Mouse (Mus musculus): ENCODE measurements at regions not wholly inside any gene's neighbourhood (a gene's known extent, or its start where the extent isn't known, plus 50 kb on each side); places are given as distances from the start of the nearest gene placed in this dataset.

DNA sequence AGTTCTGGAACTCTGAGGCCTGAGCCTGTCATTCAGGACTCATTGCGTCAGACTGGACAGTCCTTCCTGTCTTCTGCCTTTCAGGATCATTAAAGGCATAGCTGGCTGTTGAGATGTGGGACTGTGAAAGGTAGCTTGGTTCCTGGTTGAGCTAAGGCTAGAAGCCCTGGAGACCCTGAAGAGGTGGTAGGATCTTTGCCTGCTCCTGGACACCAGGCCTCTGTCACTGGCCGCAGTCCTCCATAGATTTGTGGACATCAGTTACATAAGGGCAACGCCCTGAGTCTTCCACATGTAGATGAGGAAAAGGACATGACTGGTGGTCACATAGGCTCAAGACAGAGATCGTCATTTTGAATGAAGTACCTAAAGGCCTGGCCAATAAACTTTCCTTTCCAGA is 127.9 kb downstream of the Opa1 start:
- no peak for DNase-seq

DNA sequence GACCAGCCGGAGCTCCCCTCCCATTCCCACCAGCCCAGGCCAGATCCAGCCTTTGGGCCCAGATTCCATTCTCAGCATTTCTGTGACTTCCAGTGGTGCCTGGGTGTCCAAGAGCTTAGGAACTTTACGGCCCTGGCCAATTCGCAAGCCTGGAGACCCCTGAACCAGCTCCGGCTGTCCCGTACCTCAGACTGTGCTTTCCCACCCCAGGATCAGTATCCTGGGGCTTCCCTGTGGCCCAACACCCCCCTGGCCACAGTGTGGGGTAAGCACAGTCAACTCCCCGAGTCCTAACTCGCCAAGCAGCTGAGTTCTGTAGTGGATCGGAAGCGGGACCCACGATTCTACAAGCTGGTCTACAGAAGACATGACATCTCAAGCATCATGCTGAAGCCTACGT is 128.5 kb downstream of the Opa1 start:
- no peak for DNase-seq

DNA sequence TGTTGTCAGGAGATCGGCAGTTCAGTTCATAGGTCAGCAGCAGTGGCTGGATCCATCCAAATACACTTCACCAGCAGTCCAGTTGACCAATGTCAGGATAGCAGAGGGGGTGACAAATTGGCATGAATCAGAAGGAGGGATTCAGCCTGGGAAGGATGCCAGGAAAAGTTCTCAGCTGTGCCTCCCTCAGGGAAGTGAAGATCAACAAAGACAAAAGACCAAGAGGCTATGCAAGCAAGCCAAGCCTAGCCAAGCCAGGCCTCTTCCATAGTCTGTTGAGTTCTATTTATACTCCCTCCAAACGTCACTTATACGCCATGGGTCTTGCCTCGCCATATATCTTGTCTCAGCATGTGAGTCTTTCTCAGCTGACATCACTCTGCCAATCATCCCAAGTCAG is 129.9 kb downstream of the Opa1 start:
- DNase-seq, result no peak

DNA sequence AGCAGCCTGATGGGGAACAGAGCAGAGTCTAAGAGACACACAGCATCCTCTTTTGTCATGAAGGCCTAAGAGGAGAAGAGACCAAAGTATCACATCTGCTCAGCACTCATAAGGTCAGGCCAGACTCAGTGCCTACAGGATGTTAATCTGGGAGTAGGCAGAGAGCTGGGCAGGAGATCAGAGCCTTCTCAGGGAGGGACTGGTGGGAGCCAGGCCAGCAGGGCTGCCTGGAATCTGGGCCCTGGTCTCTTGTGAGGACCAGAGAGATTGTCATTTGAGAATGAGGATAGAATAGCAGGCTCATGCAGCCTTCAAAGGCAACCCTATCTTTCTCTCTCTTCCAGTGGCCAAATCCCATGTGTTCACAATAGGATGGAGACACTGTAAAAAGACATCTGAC is 132.3 kb downstream of the Opa1 start:
- DNase-seq, result no peak

DNA sequence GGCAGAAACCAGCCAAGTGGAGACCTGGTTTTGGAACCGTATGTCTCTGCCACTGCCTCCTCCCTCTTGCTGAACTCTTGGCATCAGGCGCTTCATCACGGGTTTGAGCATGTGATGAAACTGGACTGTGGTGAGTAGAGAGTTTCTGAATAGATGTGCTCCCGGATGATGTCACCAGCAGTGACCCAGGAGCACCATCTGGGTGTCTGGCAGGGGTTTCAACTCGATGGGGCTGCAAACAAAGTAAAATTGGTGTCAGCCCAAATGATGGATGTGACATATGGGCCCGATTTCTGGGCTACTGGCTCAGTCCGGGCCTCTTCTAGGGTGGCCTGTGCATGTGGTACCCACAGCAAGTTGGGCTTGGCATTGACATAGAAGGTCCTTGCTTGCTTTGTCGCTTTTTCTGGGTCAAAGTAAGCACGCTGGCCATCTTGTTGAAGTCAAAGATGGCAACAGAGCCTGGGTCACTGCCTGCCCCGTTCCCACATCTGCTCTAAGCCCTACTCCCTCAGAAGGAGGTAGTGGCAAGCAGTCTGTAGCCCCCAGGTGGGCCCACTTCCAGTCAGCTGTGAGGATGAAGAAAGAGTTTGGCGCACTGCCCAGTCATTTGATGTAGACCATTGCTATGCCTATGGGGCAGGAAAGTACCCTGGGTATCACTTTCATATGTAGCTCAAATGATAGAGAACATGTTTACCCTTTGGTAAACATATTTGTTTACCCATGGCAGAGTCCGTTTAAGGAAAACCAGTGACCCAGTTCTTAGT is 133.0 kb downstream of the Opa1 start:
- DNase-seq, result peak; percentile 61

DNA sequence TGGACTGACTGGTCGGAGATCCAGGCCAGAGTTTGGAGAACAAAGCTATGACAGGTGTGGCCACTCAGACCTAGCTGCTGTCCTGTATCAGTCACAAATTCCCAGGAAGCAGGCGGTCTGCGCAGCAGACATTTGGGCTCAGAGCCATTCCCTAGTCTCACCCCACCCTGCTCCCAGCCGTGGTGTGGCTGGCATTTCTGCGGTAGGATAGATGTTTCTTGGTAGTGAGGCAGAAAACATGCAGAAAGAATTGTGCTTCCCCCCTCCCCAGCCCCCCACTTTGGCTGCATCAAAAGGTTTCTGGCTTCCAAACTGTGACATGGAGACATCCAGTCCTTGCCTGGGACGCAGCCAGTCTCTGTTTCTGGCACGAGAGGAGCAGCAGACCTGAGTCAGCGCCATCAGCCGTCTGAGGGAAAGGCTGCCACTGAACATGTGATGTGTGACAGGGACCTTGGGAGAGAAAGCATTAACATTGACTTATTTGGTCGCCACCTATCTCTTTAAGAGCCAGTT is 135.5 kb downstream of the Opa1 start:
- peak; percentile 67 for DNase-seq

DNA sequence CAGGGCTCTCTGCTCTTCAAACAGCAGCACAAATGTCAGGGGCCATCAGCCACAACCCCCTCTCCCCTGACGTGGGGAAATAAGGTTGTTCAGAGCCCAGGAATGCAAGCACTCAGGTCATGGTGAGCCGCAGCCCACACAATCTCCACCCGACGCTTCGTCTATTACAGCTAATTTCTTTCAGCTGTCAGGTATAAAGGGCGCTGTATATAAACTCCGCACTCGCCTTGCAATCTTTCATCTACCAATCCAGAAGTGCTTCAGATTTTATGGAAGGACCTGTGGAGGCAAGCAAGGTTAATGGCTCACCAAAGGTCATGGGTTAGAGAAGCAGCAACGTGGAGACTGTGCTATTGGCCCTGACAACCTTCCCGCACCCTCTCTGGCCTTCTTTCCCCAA is 139.8 kb downstream of the Opa1 start:
- no peak for DNase-seq

DNA sequence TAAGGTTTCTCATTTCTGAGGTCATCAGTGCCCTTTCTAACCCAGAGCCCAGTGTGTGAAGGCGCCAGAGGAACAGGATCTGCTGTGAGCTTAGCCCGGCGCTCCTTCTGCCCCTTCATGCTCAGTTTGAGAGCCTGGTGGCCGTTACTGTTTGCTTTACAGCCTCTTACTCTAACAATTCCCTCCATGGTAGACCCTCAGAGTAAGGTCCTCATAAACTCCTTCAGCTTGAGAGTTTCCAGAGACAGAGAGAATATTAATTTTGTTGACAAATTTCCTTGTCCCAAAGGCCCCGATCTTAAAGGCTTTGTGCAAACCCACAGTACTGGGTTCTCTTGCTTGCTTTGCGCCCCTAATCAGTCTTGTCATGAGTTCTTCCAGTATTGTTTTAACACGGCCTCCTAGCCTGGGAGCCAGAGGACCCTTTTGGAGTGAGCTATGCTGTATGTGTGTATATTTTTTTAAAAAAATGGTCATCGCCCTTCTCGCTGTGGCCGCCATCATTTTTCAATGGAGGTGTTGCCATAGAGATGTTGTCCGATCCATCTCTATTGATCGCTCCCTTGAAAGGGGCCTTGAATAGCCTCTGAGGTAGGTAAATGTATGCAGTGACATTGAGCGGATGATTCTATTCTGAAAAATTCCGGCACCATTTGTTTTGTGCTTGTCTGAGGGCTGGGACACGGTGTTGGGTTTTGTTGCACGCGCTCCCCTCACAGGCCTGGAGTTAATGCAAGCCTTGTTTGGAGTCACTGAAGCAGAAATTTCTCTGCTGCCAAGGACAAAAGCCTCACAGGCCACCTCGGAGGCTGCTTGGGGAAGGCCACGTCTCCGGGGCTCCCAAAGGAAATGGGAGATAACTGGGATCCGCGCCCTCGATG is 140.7 kb downstream of the Opa1 start:
- no peak for DNase-seq

DNA sequence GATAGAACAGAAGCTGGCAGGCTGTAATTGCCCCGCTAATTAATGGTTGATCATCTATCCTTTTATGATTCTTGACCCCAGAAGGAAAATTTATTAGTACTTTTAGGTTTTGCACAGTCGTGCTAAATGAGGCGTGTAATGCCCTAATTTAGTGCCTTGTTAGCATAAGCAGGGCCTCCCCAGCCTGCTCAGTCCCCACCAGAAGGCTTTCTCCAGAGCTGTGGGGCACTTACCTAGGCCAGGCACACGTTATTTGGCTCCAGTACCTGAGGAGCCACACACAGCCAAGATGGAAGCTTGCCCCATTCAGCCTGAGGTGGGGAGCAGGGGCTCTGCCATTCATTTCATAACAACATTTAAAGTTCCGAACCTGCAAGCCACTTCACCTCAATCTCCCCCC is 146.0 kb downstream of the Opa1 start:
- no peak for DNase-seq

DNA sequence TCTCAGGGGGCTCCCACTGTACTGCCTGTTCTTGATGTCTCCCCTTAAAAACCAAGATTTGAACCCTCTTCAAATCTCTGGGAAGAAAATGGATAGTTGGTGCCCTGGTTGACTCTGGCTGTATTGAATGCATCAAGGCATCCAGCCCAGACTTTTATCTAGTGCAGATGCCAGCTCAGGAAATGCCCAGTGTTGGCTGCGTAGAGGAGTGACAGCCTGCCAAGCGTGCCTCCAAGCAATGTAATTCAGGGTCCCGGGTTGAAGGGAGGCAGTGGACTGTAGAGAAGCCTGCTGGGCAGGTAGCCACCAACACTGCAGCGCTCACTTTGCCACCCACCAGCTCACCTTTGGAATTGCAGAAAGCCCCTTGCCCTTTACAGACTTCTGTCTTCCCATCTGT is 146.4 kb downstream of the Opa1 start:
- no peak for DNase-seq

DNA sequence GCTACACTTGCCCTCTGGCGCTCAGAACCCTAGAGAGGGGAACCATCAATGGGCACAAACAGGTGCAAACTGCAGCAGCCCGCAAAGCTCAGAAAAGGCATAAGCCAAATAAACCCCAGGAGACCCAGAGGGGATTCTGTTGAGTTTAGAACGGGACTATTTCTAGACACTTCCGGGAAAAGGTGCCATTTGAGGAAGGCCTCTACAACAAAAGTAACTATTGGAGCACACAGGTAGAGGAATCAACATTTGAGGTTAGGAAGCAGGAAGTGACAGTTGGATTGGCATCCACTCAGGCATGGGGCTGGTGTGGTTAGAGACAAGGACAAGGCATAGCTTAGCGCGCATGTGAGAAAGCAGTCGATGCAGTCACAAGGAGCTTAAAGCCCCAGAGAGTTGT is 148.3 kb downstream of the Opa1 start:
- no peak for DNase-seq

DNA sequence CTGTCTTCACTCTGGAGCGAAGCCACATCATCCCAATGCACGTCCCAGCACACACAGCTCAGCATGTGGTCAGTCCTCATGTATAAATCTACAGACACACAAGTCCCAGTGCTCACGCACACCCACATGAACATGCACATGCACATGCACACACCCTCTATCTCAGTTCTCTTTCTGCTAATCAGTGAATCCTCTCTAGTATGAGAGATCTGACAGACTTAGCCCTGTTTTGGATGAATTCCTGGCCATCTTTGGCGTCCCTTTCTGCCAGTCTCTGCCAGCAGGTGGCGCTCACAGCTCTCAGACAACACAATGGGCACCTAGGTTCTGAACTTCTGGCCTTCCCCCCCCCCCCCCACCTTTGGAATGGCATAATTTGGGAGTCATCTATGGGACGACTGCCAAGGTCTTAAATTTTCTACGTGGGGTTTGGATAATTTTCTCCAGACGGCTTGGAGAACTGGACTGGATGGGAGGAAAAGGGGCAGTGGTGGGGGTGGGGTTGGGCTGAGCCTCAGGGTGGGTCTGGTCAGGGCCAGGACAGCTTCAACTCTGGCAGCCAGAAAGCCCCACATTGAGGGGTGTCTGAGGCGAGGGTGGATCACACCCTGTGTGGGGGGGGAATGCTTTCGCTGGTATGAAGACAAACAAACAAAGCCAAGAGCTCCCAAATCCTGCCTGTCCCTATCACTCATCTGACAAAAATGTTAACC is 149.8 kb downstream of the Opa1 start:
- DNase-seq, result peak; percentile 86

DNA sequence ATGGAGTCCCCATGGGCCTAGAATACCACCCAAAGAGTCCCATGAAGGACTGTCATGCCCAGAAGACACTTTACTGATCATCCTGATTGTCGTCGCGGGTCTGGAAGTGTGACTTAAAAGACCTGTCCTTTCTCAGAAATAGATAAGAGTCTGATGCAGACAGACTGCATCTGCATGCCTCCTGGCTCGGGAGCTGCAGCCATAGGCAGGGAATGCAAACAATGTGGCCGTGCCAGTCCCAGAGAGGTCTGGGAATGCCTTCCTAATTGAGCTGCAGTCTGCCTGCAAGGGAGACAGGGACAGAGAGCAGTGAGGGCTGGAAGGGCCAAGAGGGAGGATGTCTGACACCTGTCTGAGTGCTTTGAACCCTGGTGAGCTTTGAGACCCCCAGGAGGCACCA is 150.9 kb downstream of the Opa1 start:
- DNase-seq, result no peak

DNA sequence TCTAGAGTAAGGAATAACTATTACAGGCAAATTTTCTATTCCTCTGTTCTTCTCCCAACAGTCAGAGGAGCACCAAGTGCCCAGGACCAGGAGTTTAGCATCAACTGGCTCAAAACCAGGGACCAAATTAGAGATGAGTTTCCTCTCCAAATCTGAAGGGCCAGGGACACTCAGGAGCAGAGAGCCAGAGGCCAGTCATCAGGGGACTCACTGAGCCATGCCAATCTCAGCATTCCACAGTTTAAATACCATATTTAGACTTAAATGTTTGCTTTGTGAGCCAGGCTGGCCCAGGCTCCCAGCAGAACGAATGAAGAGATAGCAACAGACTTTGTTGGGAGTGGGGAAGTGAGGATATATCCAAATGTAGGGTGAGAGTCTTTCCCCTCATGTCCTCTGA is 153.8 kb downstream of the Opa1 start:
- DNase-seq, result no peak

DNA sequence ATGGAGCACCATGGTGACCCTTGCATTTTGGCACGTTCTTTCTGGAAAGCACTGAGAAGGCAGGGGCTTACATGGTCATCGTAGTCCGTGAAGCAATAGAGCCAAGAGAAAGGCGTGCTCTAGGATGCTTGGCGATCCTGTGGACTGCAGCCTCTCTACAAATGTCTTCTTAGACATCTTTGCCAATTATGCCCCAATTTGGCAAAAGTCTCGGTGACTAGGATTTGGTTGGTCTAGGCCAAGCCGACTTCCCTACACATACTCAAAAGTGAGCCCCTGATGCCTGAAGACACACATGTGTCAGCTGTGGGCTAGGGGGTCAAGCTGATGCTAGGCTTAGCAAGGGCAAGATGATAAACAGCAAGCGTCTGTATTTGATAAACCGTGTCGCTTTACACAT is 154.7 kb downstream of the Opa1 start:
- no peak for DNase-seq

DNA sequence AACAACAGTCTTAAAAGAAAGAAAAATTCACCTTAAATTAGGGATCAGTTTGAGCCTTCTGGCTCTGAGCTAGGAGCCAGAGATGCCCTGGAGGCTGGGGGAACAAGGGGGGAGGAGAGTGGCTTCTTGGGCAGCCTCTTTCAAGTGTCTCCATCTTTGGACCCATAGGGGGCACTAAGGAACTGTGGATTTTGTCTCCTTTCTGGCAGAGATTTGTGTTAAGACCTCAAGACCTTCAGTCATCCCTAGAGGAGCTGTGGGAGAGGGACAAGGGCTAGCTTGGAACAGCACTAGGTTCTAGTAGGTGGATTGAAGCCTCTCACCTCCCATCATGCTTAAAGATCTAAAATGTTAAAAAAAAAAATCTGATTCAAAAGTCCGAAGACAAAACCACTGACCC is 155.2 kb downstream of the Opa1 start:
- peak; percentile 37 for DNase-seq

DNA sequence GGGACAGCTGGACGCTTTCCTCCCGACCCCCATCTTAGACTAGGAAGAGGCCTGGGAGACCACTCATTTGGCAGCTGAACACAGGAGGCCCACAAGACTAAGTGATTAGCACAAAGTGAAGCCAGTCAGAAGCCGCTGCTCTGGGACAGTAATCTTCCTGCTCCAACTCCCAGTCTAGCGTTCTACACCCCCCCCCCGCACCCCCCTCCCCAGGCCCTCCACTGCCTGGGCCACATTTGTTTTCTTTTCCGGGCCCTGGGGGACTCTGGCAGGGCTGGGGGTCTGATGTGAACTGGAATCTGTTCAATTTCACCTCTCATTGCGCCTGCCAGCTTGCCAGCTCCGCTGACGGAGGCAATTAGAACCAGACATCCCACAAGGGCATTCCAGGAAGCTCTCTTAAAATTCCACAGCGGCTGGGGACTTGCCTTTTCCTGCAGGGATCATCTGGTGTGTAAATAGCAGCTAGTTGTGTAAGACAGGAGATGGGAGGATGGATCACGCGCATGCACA is 155.7 kb downstream of the Opa1 start:
- no peak for DNase-seq

DNA sequence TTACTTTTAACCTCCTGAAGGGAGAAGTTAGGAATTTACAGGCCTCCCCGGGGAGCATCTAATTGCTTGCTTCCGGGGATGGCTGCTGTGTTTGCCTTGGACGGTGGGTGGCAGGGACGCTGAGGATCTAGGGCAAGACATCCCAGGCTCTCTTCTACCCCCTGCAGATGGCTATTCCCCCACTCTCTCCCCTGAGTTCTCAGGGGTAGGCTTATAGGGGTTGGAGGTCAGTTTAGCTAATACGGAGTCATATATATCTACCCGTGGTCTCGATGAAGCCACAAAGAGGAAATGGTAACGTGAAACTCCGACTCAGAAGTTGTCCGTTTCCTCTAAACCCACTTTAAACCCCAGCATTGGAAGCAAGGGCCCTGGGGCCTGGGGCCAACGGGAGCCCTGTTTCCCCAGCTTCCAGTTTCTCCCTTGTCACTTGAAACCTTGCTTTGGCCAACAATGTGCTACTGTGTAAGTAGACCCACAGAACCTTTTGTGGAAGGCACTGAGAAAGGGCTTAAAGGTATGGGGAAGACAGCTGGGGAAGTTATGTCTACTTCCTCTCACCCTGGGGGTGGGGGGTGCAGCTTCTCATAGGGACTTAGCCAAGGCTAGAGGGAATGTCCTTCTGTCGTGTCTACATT is 156.4 kb downstream of the Opa1 start:
- no peak for DNase-seq

DNA sequence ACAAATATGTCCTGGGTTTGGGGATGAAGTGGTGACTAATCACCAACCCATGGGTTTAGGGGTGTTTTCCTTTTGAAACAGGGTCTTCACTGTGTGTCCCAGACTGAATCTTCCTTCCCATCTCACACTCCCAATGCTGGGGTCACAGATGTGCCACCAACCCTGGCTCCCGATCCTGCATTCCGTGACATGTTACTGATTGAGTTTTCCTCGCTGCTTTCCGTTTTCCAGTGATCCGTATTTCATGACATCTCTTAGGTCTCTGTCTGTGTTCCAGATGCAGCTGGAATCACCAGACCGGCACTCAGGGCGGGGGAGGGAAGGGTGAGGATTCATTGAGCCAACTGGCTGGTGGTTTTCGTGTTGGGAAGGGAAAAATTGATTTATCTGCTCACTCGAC is 157.1 kb downstream of the Opa1 start:
- DNase-seq, result no peak

DNA sequence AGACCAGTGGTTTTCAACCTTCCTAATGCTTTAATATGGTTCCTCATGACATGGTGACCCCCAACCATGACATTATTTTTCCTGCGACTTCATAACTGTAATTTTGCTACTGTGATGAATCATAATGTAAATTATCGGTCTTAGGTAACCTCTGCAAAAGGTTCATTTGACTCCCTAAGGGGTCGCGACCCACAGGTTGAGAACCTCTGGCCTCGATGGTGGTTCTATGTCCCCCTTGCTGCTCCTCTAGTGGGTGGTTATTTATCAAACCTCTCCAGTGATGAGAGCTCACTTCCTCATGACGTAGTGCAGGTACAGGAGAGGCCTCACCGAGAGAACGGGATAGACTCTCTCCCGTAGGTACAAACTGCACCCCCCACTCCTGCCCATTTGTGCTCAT is 158.9 kb downstream of the Opa1 start:
- no peak for DNase-seq

DNA sequence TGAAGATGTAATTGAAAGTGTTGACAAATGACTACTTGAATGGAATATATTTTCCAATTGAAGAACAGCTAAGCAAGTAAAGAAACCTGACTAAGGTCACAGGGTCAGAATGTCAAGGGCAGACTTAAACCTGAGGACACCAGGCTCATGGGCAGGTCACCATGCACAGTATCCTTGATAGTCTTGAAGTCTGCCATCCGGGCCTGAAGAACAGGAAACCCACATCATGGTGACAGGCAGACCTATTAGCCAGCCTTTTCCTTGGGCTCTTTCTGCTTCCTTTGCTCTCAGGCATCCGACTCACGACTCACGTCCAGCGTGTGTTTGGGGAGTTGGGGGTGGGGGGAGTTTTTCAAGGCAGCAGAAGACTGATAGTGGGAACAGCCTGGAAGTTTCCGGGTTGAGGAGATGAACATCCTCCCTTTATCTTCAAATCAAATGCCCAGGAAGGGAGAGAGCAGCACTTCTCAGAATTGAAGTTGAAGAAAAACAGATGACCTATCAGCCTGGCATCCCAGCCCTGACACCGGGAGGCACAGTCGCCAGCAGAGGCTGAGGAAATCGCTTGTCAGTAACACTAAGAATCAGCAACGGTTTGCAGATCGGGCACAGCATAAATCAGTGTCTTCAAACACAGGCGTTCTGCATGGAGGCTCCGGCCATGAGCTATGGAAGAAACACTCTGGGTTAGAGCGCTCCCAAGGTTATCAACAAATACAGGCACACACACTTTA is 163.5 kb downstream of the Opa1 start:
- DNase-seq, result no peak

DNA sequence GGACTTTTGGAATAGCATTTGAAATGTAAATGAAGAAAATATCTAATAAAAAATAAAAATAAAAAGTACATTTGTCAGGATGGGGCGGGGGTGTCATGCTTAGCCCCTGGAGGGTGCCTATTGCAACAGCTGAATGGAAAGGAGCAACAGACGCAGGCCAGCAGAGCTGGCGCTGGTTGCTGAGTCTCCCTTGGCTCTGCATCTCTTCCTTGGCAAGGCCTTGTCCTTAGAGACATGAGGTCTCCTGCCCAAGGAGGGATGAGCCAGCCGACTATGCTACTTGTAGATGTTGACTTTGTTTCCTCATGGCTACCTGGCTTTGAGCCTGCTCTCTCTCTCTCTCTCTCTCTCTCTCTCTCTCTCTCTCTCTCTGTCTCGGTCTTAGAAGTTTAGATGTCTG is 166.4 kb downstream of the Opa1 start:
- DNase-seq, result no peak
